Mouse (Mus musculus): ENCODE results near the gene Bub3.

- no peak for TF ChIP-seq POLR2A (IDR thresholded peaks at IDR 0.05; ENCODE audit: borderline replicate concordance, low read depth, low read length)
- TF ChIP-seq CTCF (IDR thresholded peaks at IDR 0.05; ENCODE audit: low read depth, low read length): no peak
Measured at GRCm38 (mm10) chr7:131546423-131546822, 13.6 kb upstream of the Bub3 start.

All from bone marrow macrophage, adult 2 months (primary cell).